Mouse (Mus musculus): ENCODE data around the gene Slc24a5. TPM values are rescaled to one million over a fixed set of nuclear protein-coding genes. Genes with fewer than 3 reads are reported as not detected.

The Slc24a5 gene
- polyA plus RNA-seq, 1 experiment from 2014 or later: 5.4 TPM

GRCm38 (mm10) chr2:125123477-125123852 lies 55.5 kb downstream of the Slc24a5 start, which contains the start of gene Myef2:
Myef2 (minus strand) TSS chr2:125123661.
- H3K4me2 ChIP-seq: peak within 1 kb of the TSS; percentile 56
- H3K4me1 ChIP-seq: peaks cover 28% of the 10 kb centered on the region
- H3K36me3 ChIP-seq (replicated peaks): no peaks in the 10 kb centered on the region
- no peaks in the 10 kb centered on the region for H3K9me3 ChIP-seq
- ATAC-seq (ENCODE audit: low FRiP score): peak; percentile 85
- H3K27ac ChIP-seq: peak within 1 kb of the TSS; percentile 95
- WGBS: under 1% methylated on average over 28 of the region's 48 CpGs
- peak within 1 kb of the TSS; percentile 99 for H3K9ac ChIP-seq
- H3K4me3 ChIP-seq (replicated peaks): peak within 1 kb of the TSS; percentile 90
- no peaks in the 10 kb centered on the region for H3K27me3 ChIP-seq

GRCm38 (mm10) chr2:125125824-125126223 lies 57.9 kb downstream of the Slc24a5 start:
- H3K4me3 ChIP-seq (replicated peaks): no peak overlapping the region
- peaks cover 11% of the 10 kb centered on the region for H3K4me1 ChIP-seq
- no peak for ATAC-seq (ENCODE audit: low FRiP score)
- H3K9me3 ChIP-seq: no peaks in the 10 kb centered on the region
- WGBS: 45% methylated on average over 4 of the region's 4 CpGs
- no peak overlapping the region for H3K9ac ChIP-seq
- H3K27me3 ChIP-seq: no peaks in the 10 kb centered on the region
- H3K4me2 ChIP-seq: no peak overlapping the region
- no peak overlapping the region for H3K27ac ChIP-seq
- H3K36me3 ChIP-seq (replicated peaks): no peaks in the 10 kb centered on the region

GRCm38 (mm10) chr2:125126792-125127191 lies 58.9 kb downstream of the Slc24a5 start:
- peaks cover 3% of the 10 kb centered on the region for H3K4me1 ChIP-seq
- H3K27ac ChIP-seq: no peak overlapping the region
- H3K9ac ChIP-seq: no peak overlapping the region
- no peak overlapping the region for H3K4me2 ChIP-seq
- 90% methylated on average over 3 of the region's 3 CpGs for WGBS
- no peak overlapping the region for H3K4me3 ChIP-seq (replicated peaks)
- no peaks in the 10 kb centered on the region for H3K27me3 ChIP-seq
- no peaks in the 10 kb centered on the region for H3K36me3 ChIP-seq (replicated peaks)
- H3K9me3 ChIP-seq: no peaks in the 10 kb centered on the region
- ATAC-seq (ENCODE audit: low FRiP score): no peak

GRCm38 (mm10) chr2:125134113-125134512 lies 66.2 kb downstream of the Slc24a5 start:
- Histone ChIP-seq H3K36me3 (replicated peaks) (no peaks in the 10 kb centered on the region), H3K4me3 (replicated peaks) (no peak overlapping the region), H3K9me3 (no peaks in the 10 kb centered on the region), H3K4me1 (peaks cover 15% of the 10 kb centered on the region), H3K27me3 (peaks cover 3% of the 10 kb centered on the region; the same call in 1 of the 2 replicates), H3K27ac (no peak overlapping the region), H3K9ac (no peak overlapping the region), H3K4me2 (no peak overlapping the region)
- 20% methylated on average over 4 of the region's 4 CpGs for WGBS
- no peak for ATAC-seq (ENCODE audit: low FRiP score)

- ATAC-seq (ENCODE audit: low FRiP score): peak; percentile 64
- H3K36me3 ChIP-seq (replicated peaks): no peaks in the 10 kb centered on the region
- peak within 1 kb of the TSS; percentile 72 for H3K4me2 ChIP-seq
- peak within 1 kb of the TSS; percentile 42 for H3K4me3 ChIP-seq (replicated peaks)
- 1% methylated on average over 39 of the region's 39 CpGs for WGBS
- H3K27ac ChIP-seq: no peak within 1 kb of the TSS
- H3K9me3 ChIP-seq: no peaks in the 10 kb centered on the region
- peaks cover 15% of the 10 kb centered on the region for H3K4me1 ChIP-seq
- peaks cover 3% of the 10 kb centered on the region; the same call in 1 of the 2 replicates for H3K27me3 ChIP-seq
- H3K9ac ChIP-seq: peak within 1 kb of the TSS; percentile 13; the same call in 1 of the 2 replicates
Observed at GRCm38 (mm10) chr2:125135903-125136811, 68.2 kb downstream of the Slc24a5 start, which contains the start of gene Ctxn2. Ctxn2 (plus strand) TSS chr2:125136692.

- H3K4me2 ChIP-seq: peak overlapping the region; percentile 72
- peak overlapping the region; percentile 42 for H3K4me3 ChIP-seq (replicated peaks)
- H3K9me3 ChIP-seq: no peaks in the 10 kb centered on the region
- H3K27ac ChIP-seq: no peak overlapping the region
- H3K9ac ChIP-seq: 0 out of 2 replicates have a peak overlapping the region, but pooled peaks have one; percentile 13
- peaks cover 15% of the 10 kb centered on the region for H3K4me1 ChIP-seq
- peaks cover 3% of the 10 kb centered on the region; the same call in 1 of the 2 replicates for H3K27me3 ChIP-seq
- no peak for ATAC-seq (ENCODE audit: low FRiP score)
- 33% methylated on average over 7 of the region's 7 CpGs for whole genome bisulfite sequencing
- no peaks in the 10 kb centered on the region for H3K36me3 ChIP-seq (replicated peaks)
Observed at GRCm38 (mm10) chr2:125136846-125137245, 68.9 kb downstream of the Slc24a5 start.

Other genes starting within 250 kb of the Slc24a5 start
- gene Myef2, start 55.5 kb downstream of the Slc24a5 start, polyA plus RNA-seq (2016; fragmentation: Nextera tagmentation; extraction: Ambion mirVana): 220 and 294 TPM in 2 replicates
- gene Ctxn2, start 68.6 kb downstream of the Slc24a5 start, polyA plus RNA-seq (2016; fragmentation: Nextera tagmentation; extraction: Ambion mirVana): 0.24 and 0.38 TPM in 2 replicates
- not detected in 2 replicates for gene Slc12a1, start 84.4 kb downstream of the Slc24a5 start, polyA plus RNA-seq (2016; fragmentation: Nextera tagmentation; extraction: Ambion mirVana)
- 224 and 225 TPM in 2 replicates for gene Dut, start 179.1 kb downstream of the Slc24a5 start, polyA plus RNA-seq (2016; fragmentation: Nextera tagmentation; extraction: Ambion mirVana)

All from forebrain, embryonic 12.5 days (tissue).